Mouse (Mus musculus) c-Kit-positive CD71-positive TER-119-negative erythroid progenitor cells, embryonic 14.5 days (primary cell): ENCODE data around the gene Cox18.
"Not testable (repeated sequence)": the region's sequence is repeated elsewhere in the genome, so short reads cannot be mapped to it uniquely, and the experiment has no call there.

Experiments used
- DNase-seq: peaks from one replicate; pipeline ENCODE4 v3.0.0-alpha.2; 2013; ENCODE audit warnings: low read depth

The Cox18 gene

DNA sequence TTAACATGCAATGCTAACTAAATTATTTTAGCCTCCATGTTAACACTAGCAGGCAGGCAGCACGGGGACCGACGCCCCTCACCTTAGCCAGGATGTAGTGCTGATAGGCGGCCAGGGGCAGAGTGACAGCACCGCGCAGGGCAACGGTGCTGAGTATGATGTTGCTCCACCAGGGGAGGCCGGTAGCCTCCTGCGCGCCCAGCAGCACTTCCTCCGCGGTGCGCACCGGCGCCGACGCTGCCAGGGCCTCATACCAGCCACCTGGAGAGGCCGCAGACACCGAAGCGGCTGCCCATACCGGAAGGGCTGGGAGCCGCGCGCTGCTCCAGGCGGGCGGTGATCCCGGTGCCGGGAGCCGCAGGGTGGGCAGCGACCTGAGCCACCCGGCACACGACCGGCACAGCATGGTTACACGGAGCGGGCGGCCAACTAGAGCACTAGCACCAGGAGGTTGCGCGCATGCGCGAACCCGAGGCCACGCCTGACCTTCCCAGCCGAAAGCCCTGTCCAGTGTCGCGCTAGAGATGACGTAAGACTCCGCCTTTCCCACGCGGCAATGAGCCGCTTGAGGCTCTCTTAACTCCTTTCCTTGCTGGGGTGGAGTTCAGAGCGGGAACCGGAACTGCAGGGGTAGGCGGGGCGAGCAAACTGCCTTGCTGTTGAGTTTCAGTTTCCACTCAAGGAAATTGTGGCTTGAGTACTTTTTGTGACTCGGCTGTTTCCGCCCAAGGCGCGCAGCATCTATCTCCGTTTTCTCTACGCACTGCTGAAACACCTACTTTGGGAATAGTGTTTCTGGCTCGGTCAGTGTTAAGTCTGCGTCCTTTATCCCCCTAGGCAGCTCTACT, at the start of gene Cox18:
Gene Cox18 (minus strand): TSS at position 468 of the 848 bp plus-strand sequence.
- peak; percentile 98 for DNase-seq

DNA sequence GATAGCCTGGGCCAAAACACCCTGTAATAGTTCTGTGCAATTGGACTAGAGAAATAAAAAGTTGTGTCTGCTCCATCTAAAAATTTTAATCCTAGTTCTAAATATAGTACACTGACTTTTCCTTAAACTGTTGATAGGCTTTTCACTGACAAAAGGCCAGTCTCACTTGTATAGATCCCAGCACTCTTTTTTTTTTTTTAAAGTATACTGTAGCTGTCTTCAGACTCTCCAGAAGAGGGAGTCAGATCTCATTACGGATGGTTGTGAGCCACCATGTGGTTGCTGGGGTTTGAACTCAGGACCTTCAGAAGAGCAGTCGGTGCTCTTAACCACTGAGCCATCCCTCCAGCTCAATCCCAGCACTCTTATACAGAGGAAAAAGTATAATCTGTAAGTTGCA, 38.4 kb upstream of the Cox18 start:
- DNase-seq = not testable (repeated sequence)

DNA sequence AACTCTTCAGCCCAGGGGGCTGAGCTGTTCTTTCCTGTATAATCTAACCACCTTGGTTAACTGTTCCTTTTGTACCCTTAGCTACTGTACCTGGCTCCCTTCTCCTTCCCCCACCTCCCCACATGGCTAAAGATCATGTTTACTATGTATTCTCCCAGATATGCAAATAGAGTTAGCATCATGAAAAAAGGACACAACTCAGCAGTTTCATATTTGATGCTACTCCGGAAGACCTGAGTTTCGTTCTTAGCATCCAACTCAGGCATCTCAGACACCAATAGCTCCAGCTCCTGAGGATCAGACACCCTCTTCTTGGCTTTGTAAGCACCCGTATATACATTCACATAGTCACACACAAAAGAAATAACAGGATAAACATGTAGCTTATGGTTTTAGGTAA, 33.2 kb upstream of the Cox18 start:
- DNase-seq = no peak

DNA sequence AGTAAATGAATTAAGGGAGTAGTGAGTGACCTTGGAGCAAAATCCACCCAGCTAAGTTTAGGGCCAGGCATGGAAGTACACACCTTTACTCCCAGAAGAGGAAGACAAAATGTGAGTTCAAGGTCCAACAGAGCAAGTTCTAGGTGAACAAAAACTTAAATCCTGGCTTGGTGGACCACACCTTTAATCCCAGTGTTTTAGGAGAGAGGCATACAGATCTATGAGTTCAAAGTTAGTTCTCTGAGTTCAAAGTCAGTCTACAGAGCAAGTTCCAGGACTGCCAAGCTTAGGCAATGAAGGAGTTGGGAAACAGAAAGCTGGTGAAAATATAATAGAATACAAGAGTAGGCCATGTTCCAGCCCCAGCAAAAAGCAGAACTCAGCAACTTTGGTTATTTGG, 23.7 kb upstream of the Cox18 start:
- no peak for DNase-seq

DNA sequence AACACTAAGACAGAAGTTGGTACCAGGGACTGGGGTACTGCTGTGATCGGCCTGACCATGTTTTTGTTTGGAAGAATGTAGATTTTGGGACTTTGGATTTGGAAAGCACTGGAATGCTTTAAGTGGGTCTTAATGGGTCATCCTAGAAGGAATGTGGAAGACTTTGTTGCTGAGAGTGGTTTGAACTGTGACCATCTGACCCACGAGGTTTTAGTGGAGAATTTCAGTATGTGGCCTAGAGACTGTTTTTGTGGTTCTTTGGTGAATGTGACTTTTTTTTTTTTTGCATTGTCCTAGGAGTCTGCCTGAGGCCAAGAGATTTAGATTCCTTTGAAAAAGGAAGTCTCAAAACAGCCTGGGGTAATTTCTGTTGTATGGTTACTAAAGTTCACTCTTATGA, 23.2 kb upstream of the Cox18 start:
- no peak for DNase-seq

DNA sequence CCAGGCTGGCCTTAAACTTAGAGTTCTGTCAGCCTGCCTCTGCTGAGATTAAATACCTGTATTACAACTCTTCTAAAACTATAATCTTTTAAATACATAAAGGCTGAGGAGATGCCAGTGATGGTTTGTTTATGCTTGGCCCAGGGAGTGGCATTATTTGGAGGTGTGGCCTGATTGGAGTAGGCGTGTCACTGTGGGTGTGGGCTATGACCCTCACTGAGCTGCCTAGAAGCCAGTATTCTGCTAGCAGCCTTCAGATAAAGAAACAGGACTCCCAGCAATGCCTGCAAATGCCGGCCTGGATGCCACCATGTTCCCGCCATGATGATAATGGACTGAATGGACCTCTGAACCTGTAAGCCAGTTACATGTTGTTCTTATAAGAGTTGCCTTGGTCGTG, 22.8 kb upstream of the Cox18 start:
- peak; percentile 29 for DNase-seq

DNA sequence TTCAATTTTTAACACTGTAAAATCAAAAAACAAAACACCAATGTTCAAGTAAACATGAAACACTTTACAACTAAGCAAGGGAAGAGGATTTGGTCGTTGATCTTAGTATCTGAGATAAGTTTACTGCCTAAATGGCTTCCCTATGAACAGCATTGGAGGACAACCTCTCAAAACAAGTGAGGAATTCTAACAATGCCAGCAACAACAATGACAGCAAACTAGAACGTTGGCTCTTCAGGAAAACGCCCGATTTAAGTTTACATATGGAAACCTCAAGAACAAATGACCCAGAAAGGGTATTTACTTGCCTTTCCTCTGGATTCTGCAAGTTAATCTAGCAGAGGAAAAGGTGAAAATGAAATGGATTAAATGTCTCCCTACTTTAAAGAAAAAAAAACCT, 21.6 kb upstream of the Cox18 start:
- DNase-seq = no peak

DNA sequence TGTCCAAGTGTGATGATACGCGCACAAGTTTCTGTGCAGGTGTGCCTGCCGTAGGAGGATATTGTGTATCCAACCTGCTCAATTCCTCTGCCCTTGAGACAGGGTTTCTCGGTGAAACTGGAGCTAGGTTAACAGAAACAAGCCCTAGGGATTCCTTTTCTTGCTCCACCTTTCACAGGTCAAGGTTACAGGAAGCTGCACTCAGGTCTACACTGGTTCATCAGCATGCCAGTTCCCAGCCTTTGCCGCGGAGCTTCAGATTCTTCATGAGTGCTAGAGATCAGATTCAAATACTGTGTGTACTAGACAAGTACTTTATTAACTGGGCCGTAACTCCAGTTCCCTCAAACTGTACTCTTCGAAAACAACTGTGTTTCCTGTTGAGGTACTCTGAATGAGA, 11.4 kb upstream of the Cox18 start:
- no peak for DNase-seq

DNA sequence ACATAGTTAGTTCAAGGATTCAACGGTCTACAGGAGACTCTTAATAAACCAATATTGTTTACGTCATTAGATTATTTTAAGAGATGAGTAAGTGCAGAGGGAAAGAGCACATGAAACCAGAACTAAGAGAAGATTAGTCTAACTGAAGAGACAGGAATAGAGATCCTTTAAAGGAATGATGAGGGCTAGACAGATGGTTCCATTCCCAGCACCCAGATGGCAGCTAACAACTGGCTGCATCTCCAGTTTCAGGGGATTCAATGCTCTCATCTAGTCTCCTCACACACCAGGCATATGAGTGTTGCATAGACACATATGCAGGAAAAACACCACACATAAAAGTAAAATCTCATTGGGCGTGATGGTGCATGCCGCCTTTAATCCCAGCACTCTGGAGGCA, 9.5 kb upstream of the Cox18 start:
- DNase-seq = no peak

DNA sequence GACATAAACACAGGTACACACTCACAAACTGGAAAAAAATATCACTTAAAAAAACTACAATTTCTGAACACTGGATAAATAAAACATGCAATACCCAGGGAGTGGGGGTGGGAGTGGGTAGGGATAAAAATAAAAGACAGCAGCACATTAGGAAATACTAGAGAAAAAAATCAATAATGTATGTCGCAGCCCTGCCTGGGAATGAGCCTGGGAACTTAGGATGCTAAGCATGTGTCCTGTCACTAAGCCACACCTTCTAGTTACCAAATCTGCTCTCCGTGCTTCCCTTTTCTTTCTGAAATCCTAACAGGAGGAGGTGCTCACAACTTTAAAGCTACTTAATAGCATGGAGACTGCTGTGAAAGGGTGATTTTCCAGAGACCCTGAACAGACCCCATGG, 6.0 kb upstream of the Cox18 start:
- no peak for DNase-seq

DNA sequence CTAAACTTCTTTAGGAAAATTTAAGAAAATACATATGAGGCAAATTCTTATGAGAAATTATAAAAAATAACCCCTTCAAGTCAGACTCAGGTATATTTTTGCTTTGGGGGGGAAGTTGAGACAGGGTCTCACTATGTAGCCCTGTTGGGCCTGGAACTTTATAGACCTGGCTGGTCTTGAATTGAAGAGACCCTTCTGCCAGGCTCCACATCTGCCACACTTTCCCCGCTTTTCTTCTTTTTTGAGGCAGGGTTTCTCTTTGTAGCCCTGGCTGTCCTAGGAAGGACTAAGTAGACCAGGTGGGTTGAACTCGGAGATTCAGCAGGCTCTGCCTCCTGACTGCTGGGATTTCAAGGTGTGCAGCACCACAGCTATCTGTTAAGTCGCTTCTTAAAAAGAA, 2.9 kb upstream of the Cox18 start:
- no peak for DNase-seq

DNA sequence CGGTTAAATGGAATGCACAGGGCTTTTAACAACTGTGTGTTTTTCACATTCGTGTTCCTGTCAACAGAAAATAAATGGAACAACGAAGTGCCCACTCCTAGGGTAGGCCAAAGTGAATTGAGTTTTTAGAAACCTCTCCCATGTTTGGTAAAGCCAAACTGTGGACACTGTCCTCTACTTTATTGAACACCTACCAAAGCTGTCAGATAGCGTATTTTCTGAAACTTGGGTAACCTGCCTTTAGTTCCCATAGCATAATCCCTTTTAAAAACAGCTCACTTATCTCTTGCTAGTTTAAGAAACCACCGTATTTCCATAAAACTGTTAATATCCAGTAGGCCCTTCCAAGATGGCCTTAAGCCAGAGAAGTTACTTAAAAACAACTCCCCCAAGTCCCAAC, 929 bp upstream of the Cox18 start:
- no peak for DNase-seq

DNA sequence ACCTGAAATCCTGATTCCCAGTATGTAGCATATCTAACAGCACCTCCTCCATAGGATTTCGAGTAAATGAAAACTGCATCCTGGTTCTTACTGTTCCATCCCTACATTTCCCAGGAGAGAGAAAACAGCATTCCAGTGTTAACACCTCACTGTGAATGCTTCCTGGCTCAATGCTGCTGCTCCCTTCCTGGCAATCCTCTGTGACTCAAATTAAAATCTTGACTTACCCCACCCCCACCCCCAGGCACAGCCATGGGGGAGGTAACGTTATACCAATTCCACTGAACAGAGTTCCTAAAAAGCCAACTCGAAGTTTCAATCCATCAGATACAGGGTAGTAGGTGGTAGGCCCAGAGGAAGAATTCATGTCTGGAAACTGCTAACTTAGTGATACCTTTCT, 864 bp downstream of the Cox18 start:
- DNase-seq = no peak

DNA sequence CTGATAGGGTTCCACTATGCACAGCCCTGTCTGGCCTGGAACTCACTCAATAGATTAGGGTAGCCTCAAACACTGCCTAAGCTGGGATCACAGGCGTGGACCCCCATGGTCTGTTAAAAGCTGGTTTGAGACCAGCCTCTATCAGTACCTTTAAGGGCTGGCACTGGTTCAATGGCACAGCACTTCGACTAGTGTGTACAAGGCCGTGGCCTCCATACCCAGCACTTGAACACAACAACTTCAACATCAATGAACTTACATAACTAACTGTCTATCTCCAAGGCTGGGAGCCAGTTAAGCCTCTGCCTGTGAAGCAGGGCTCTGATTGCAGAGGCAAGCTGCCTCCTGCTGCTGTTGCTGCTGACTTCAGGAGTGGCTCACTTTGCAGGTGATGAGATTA, 6.0 kb downstream of the Cox18 start:
- DNase-seq = no peak

DNA sequence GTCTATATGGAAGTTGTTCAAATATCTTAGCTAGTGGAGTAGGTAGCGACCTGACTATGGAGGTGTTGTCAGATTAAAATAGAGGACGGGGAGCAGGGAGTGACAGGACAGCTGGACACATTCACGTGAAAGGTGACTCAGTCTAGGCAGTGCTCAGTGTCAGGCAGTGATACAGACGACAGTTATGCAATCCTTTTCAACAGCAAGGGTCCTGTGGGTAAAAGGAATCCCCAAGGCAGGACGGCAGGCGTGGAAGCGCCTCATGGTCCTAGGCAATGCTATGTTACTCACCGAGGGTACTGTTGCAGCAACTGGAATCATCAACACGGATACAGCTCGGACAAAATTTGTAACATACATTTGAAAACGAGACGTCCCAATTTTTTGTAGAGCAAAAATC, 6.6 kb downstream of the Cox18 start:
- no peak for DNase-seq

DNA sequence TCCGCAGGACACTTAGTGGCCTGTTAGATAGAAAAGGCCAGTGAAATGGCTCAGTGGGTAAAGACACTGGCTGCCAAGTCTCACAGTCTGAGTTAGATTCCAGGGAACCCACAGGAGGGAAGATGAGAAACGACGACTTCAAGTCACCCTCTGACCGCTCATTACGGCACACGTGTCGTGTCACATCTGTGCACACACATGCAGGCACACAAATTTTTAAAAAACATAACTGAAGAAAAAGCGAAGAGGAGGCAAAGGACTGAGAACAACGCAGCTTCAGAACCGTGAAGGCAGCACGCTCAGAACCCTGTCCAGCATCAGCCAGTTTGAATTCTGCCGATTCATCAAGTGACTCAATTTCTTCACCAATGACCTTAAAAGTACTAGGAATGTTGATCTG, 10.4 kb downstream of the Cox18 start:
- DNase-seq = no peak

DNA sequence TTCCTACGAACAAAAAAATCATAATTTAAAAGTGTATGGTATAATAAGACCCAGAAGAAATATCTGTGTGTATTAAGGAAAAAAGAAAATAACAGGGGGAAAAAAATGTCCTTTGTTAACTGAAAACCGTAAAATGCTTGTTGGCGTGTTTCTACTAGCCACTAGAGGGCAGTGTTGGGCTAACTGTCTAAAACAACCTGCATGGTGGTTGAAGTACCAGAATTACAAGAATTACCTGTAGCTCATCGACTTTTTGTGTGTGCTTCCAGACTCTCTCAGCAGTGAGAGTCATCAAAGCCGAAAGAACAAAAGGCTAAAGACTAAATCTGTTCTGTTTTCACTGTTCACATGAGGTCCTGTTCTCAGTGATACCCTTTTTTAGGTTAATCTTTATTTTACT, 20.6 kb downstream of the Cox18 start:
- DNase-seq = peak; percentile 54

DNA sequence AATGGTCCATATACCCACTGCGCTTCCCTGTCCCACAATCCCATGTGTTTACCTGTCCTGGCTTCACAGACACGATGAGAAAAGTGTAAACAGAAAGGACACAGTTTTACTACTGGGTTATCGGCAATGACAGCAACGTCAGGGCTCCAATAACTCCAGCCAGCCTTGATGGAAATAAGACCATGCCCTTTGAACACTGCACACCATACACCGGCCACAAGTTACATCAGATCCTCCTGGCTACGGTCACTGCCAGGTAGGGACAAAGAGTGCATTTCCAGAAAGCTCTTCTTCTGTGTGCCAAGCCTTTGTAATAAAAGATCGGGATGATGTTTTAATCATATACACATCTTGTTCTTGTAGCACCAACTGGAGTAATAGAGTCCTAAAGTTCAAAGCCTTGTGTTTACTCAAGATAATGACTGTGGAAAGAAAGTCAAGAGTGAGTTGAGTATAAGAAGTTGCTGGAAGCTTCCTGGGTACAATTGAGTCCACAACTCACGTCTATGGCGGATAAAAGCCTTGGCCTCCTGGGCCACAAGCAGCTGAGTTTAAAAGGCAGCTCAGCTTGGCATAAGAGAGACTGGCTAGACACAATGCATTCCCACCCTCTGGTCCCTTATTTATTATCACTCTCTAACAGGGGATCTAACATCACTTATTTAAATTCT, 21.2 kb downstream of the Cox18 start:
- DNase-seq = no peak

DNA sequence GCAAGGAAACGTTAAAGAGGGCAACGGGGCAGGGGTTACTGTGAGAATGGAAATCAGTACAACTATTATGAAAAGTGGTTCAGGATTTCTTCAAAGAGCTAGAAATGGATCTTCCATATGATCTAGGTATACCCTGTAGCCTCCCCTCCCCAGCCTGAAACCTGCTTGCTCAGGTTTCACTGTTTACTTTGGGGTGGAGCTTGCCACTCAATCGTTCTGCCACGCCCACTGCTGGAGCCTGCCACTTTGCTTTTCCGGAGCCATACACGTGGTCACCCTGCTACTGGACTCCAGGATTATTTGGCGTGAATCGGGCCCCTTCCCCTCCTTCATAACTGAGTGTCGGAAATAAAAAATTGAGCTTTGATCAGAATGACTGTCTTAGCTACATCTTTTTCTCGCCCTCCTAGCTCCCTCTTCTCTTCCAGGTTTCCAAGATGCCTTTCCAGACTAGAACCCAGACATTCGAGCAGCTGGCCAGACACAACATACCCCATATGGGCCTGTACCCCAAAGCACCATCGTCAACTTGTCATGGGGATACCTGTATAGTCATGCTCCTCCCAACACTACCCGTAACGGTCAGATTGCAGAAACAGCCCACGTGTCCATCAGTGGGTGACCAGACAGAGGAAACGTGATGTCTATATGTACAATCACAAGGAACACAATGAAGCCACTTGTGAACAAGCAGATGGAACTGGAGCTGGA, 23.7 kb downstream of the Cox18 start:
- DNase-seq = no peak

DNA sequence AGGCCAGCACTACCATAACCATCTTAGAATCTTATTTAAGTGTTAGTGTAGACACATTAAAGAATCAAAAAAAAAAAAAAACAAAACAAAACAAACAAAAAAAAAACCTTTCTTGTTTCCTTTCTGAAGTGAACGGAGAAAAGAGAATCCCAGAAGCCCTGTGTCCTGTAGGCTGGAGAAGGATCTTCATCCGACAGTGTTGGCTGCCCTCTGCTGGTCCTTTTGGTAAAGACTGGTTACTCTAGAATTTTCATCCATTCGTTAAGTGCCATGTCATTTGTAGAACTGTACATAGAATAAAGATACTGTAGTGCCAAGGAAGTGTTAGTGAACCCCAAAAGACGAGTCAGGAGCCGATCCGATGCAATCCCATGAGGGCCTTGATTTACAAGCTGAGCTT, 29.0 kb downstream of the Cox18 start:
- peak; percentile 17 for DNase-seq

DNA sequence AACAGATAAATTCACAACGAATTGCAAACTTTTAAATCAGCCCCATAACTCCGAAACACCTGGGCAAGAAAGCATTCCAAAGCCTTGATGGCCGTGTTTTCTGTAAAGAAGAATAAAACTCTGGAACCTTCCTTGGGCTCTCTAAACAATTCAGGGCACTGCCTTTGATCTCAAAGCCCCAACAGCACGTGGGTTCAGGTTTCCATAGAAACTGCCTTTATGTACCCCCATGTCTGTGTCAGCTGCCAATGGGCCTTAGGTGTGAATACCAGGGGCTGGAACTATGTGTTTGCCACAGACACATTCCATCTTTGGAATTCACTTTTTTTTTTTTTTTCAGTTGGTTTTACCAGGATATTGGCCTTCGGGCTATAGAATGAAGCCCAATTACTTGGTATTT, 41.0 kb downstream of the Cox18 start:
- DNase-seq = no peak

DNA sequence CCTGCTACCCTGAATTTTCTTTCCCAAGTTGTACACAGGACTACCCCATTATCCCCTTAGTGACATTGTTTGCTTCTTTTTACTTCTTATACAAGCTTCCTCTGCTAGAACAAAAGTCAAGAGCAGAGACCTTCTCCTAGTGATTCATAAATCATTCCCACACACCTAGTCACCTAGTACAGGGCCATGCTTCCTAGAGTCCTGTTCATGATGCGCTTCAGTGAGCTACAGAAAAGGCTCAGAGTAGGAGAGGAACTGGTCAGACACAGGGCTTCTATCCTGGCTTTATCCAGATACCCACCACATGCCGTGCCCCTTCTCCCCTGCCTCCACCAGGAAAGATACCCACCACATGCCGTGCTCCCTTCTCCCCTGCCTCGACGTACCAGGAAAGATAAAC, 44.7 kb downstream of the Cox18 start:
- DNase-seq = no peak

DNA sequence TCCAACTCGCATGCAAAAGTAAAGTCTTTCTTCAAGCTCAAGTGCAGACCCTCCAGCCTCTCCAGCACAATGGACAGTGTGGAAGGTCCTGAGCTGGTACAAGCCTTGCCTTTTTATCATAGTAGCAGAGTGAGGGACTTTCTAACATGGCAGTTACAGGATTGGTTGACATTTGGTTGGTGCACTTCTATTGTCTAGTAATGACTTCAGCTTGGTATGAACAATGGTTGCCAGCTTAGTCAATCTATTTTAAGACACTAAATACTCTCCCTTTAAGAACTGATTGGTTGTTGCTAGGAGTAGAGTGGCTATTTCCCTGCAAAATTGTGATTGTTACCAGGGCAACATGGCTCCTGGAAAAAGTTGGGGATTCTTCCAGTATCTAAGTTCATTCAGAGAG, 45.7 kb downstream of the Cox18 start:
- no peak for DNase-seq
